21 mouse cellular contexts compared by ENCODE assay signal in the genomic region with DNA sequence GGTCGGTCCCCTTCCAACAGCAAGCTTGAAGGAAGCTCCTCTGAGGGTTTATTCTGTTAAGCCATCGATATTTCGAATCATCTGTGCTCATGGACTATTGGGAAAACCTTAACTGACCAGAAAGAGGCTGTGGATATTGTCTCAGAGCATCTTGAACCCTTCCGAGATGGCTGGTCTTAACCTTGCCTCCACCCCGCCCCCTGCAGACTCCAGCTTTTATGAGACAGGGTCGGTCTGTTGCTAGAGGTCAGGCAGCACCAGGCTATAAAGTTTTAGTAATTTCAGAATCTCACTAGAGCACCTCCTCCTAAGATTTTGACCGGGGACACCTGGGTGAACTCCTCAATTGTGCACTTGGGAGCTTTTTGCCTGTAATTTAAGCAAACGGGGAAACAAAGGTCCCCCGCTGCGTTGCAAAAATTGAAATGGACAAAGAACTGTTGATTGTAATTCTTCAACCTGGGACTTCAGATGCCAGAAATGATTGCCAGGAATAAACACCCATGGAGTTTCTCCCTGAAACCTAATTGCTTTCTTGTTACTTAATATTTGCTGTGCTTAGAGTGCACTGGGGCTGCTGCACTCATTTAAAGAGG. TPM values are rescaled to one million over a fixed set of nuclear protein-coding genes. Genes with fewer than 3 reads are reported as not detected.
DNase-seq lines count a peak whose midpoint lies in the region; ATAC-seq and TF ChIP-seq lines count a peak whose summit lies in the region.
"Had no signal": no experiment of that assay in that cellular context is flagged by ENCODE, and none has a peak within 500 bp of the region (broad histone marks: within the 10 kb centered on the region; RNA-seq: fewer than 3 reads in every experiment).

No protein-coding gene starts in this region.

- no peaks in the 10 kb centered on the region for H3K9me3 ChIP-seq in forebrain, embryonic 12.5 days
- H3K9me3 ChIP-seq in forebrain, embryonic 14.5 days (replicated peaks; ENCODE audit: control insufficient read depth, low read length): no peaks in the 10 kb centered on the region
- no peaks in the 10 kb centered on the region for H3K9me3 ChIP-seq in kidney, embryonic 16.5 days (ENCODE audit: low read length)
- H3K9me3 ChIP-seq in liver, postnatal 0 days (ENCODE audit: low read length): no peaks in the 10 kb centered on the region

- no peak for ATAC-seq in forebrain, embryonic 12.5 days (ENCODE audit: low FRiP score)
- no peak for ATAC-seq in forebrain, embryonic 14.5 days
- no peak for ATAC-seq in kidney, embryonic 16.5 days (ENCODE audit: low FRiP score, low TSS enrichment)
- no peak for ATAC-seq in megakaryocyte, adult 5-6 weeks (ENCODE audit: poor library complexity, severe bottlenecking)
- no peak for ATAC-seq in liver, postnatal 0 days

- no peak overlapping the region for H3K9ac ChIP-seq in forebrain, embryonic 12.5 days
- H3K9ac ChIP-seq in forebrain, embryonic 14.5 days (ENCODE audit: low read length): no peak overlapping the region
- H3K9ac ChIP-seq in kidney, embryonic 16.5 days (replicated peaks; ENCODE audit: low read length): no peak overlapping the region
- H3K9ac ChIP-seq in liver, postnatal 0 days (replicated peaks): no peak overlapping the region

- 0 out of 2 replicates have a peak, but pooled peaks cover 2% of the 10 kb centered on the region for H3K27me3 ChIP-seq in forebrain, embryonic 12.5 days
- no peaks in the 10 kb centered on the region for H3K27me3 ChIP-seq in forebrain, embryonic 14.5 days (replicated peaks; ENCODE audit: control insufficient read depth, insufficient read depth, low read length)
- H3K27me3 ChIP-seq in kidney, embryonic 16.5 days (ENCODE audit: insufficient read depth, low read length): no peaks in the 10 kb centered on the region
- no peaks in the 10 kb centered on the region for H3K27me3 ChIP-seq in liver, postnatal 0 days (ENCODE audit: insufficient read depth, low read length)

- no peak overlapping the region for H3K4me3 ChIP-seq in forebrain, embryonic 12.5 days (replicated peaks)
- H3K4me3 ChIP-seq in forebrain, embryonic 14.5 days (ENCODE audit: low read depth, low read length): no peak overlapping the region
- no peak overlapping the region for H3K4me3 ChIP-seq in kidney, embryonic 16.5 days (ENCODE audit: low read length)
- H3K4me3 ChIP-seq in liver, postnatal 0 days (ENCODE audit: low read depth, low read length): no peak overlapping the region
- H3K4me3 ChIP-seq: left cerebral cortex, adult 2 months had no signal

- peaks cover 28% of the 10 kb centered on the region for H3K4me1 ChIP-seq in forebrain, embryonic 12.5 days
- H3K4me1 ChIP-seq in forebrain, embryonic 14.5 days (ENCODE audit: control insufficient read depth, insufficient read depth, low read length): peaks cover 25% of the 10 kb centered on the region
- H3K4me1 ChIP-seq in kidney, embryonic 16.5 days (ENCODE audit: insufficient read depth, low read length): peaks cover 29% of the 10 kb centered on the region
- H3K4me1 ChIP-seq in liver, postnatal 0 days (ENCODE audit: insufficient read depth): no peaks in the 10 kb centered on the region

- peak overlapping the region; percentile 53; the same call in 1 of the 2 replicates for H3K27ac ChIP-seq in forebrain, embryonic 12.5 days
- H3K27ac ChIP-seq in forebrain, embryonic 14.5 days (ENCODE audit: low read depth, low read length): no peak overlapping the region
- H3K27ac ChIP-seq in kidney, embryonic 16.5 days (ENCODE audit: low read length): peak overlapping the region; percentile 23; the same call in 1 of the 2 replicates
- no peak overlapping the region for H3K27ac ChIP-seq in liver, postnatal 0 days (ENCODE audit: low read depth)
- H3K27ac ChIP-seq: left cerebral cortex, adult 2 months had no signal

- 5% methylated on average over 10 of the region's 10 CpGs for WGBS in forebrain, embryonic 12.5 days
- 5% methylated on average over 10 of the region's 10 CpGs for WGBS in forebrain, embryonic 14.5 days
- 14% methylated on average over 10 of the region's 10 CpGs for WGBS in kidney, embryonic 16.5 days
- WGBS in liver, postnatal 0 days (ENCODE audit: insufficient replicate concordance): 34% methylated on average over 10 of the region's 10 CpGs

- no peak for TF ChIP-seq CTCF in liver, postnatal 0 days (IDR thresholded peaks at IDR 0.05; ENCODE audit: low read depth)

- no peak for TF ChIP-seq EP300 in liver, postnatal 0 days (IDR thresholded peaks at IDR 0.05; ENCODE audit: low read depth)

- DNase-seq in forebrain, embryonic 14.5 days (ENCODE audit: low spot score): no peak
- DNase-seq in kidney, adult 18-20 months: no peak
- peak; percentile 29 for DNase-seq in ES-CJ7 (ENCODE audit: low read depth, low spot score)
- peak; percentile 20 for DNase-seq in kidney, postnatal 14 days
- DNase-seq in liver, postnatal 0 days: no peak
- DNase-seq: adrenal gland, postnatal 25 days; cerebellum, postnatal 36 days; gastrocnemius, postnatal 25 days; liver; lung, postnatal 14 days; thymus, postnatal 4 days had no signal

- H3K4me2 ChIP-seq in forebrain, embryonic 12.5 days: 0 out of 2 replicates have a peak overlapping the region, but pooled peaks have one; percentile 13
- no peak overlapping the region for H3K4me2 ChIP-seq in forebrain, embryonic 14.5 days (ENCODE audit: low read length)
- H3K4me2 ChIP-seq in kidney, embryonic 16.5 days (replicated peaks; ENCODE audit: low read depth, low read length): 0 out of 2 replicates have a peak overlapping the region, but pooled peaks have one; percentile 4
- H3K4me2 ChIP-seq in liver, postnatal 0 days (ENCODE audit: low read depth, low read length): no peak overlapping the region
- H3K4me2 ChIP-seq: heart, embryonic 11.5 days had no signal

- H3K36me3 ChIP-seq in forebrain, embryonic 12.5 days (replicated peaks): no peaks in the 10 kb centered on the region
- H3K36me3 ChIP-seq in forebrain, embryonic 14.5 days (ENCODE audit: control insufficient read depth, insufficient read depth, low read length): no peaks in the 10 kb centered on the region
- H3K36me3 ChIP-seq in kidney, embryonic 16.5 days (ENCODE audit: insufficient read depth, low read length): no peaks in the 10 kb centered on the region
- no peaks in the 10 kb centered on the region for H3K36me3 ChIP-seq in liver, postnatal 0 days (replicated peaks; ENCODE audit: insufficient read depth, low read length)
- H3K36me3 ChIP-seq: G1E had no signal

RNA-seq across cellular contexts. Expression of gene Gm815, which starts 8.4 kb away (rescaled TPM):
- polyA plus RNA-seq in forebrain, embryonic 12.5 days (2016; fragmentation: Nextera tagmentation; extraction: Ambion mirVana): not detected in 2 replicates
- not detected in 2 replicates for polyA plus RNA-seq in forebrain, embryonic 14.5 days (2014; fragmentation: Nextera tagmentation; extraction: Ambion mirVana)
- polyA plus RNA-seq in kidney, embryonic 16.5 days (2015; fragmentation: Nextera tagmentation; extraction: Ambion mirVana): 0.23 TPM in 1 of 2 replicates, not detected in the other
- total RNA-seq in megakaryocyte, adult 5-6 weeks (2015): not detected in 2 replicates
- total RNA-seq in megakaryocyte, adult 5-6 weeks (2017): not detected in 2 replicates
- polyA plus RNA-seq in liver, postnatal 0 days (2015; fragmentation: Nextera tagmentation; extraction: Ambion mirVana): not detected in 2 replicates
- total RNA-seq: adrenal gland, postnatal 25 days; G1E; gastrocnemius, postnatal 25 days; left cerebral cortex, adult 2 months; monocyte, adult 5-6 weeks had no signal
- polyA plus RNA-seq: embryonic facial prominence, embryonic 11.5 days; G1E; heart, embryonic 11.5 days; neural tube, embryonic 14.5 days; spleen, adult 2 months had no signal

Comparison
In these comparisons a context has a peak if more than half of its experiments do, and no peak if none do; other contexts are left out.
1. H3K27ac ChIP-seq: peak in forebrain, embryonic 12.5 days (single experiment) and kidney, embryonic 16.5 days (single experiment); none in forebrain, embryonic 14.5 days (single experiment) and liver, postnatal 0 days (single experiment).
2. H3K4me2 ChIP-seq: peak in forebrain, embryonic 12.5 days (single experiment) and kidney, embryonic 16.5 days (single experiment); none in forebrain, embryonic 14.5 days (single experiment) and liver, postnatal 0 days (single experiment).
3. DNase-seq: peak in ES-CJ7 (single experiment) and kidney, postnatal 14 days (single experiment); none in forebrain, embryonic 14.5 days (single experiment), kidney, adult 18-20 months (single experiment) and liver, postnatal 0 days (single experiment).